Mouse (Mus musculus): ENCODE results near the gene Thap3. TPM values are rescaled to one million over a fixed set of nuclear protein-coding genes. Genes with fewer than 3 reads are reported as not detected.
A peak's percentile ranks its signal among the peaks of the same experiment; 100 is the strongest.

The Thap3 gene
- polyA plus RNA-seq, 1 experiment: 46.4 TPM

DNA sequence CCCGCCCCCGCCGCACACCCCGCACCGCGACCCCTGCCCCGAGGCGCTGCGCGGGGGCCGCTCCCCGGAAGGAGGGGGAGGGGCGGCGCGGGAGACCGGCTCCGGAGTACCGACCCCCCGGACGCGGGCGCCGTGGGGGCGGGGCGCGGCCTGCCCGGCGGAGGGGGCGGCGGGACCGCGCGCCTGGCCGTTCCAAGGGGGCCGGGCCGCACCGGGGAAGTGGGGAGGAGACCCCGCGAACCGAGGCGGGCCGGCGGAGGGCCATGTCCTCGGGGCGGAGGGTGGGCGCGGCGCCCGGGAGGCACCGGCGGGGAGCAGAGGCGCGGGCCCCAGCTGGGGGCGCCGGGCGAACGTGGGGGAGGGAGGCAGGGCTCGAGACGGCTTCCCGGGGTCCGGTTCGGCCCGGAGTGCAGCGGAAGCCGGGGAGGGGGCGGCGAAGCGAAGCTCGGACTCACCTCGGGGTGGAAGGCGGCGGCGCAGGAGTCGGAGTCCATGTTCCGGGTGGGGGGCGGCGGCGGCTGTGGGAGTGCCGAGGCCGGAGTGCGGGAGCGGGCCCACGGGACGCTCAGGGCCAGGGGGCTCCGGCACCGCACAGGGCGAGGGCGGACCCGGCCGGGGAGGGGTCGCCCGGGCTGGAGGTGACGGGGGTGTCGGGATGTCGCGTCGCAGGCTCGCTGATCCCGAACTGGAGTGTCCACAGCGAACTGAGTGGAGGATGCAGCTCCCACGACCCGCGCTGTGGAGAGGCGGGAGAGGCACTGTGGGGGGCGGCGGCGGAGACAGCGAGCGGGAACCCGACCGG, 6.8 kb upstream of the Thap3 start:
- Histone ChIP-seq H3K4me3 (peak overlapping the region; percentile 50), H3K27me3 (ENCODE audit: control insufficient read depth, insufficient read depth, insufficient read length) (no peaks in the 10 kb centered on the region), H3ac (ENCODE audit: control insufficient read depth, insufficient read length) (peak overlapping the region; percentile 99), H3K79me2 (ENCODE audit: control insufficient read depth, insufficient read depth) (peaks cover 27% of the 10 kb centered on the region), H3K36me3 (ENCODE audit: control insufficient read depth, insufficient read depth) (peaks cover 5% of the 10 kb centered on the region), H3K4me2 (ENCODE audit: low read depth) (no peak overlapping the region)
- TF ChIP-seq MYOD1 (IDR thresholded peaks at IDR 0.05; ENCODE audit: control insufficient read depth in 1 of 3, insufficient read length in 2 of 3, low read depth in 2 of 3) (peak in 1 of 3 experiments; percentile 19), TCF12 (IDR thresholded peaks at IDR 0.05; ENCODE audit: insufficient read depth, poor library complexity, severe bottlenecking) (no peak), TCF3 (IDR thresholded peaks at IDR 0.05; ENCODE audit: insufficient read length, low read depth) (peak; percentile 16), CEBPB (IDR thresholded peaks at IDR 0.05; ENCODE audit: insufficient read depth, poor library complexity, severe bottlenecking) (no peak), POLR2A (IDR thresholded peaks at IDR 0.05; ENCODE audit: insufficient read length, low read depth) (peak; percentile 75), E2F4 (IDR thresholded peaks at IDR 0.05; ENCODE audit: insufficient read depth) (no peak), POLR2AphosphoS2 (IDR thresholded peaks at IDR 0.05; ENCODE audit: insufficient read length, low read depth) (peak; percentile 52), SRF (IDR thresholded peaks at IDR 0.05; ENCODE audit: control insufficient read depth, insufficient read length, low read depth) (no peak), MAX (IDR thresholded peaks at IDR 0.05; ENCODE audit: low read depth) (no peak), REST (IDR thresholded peaks at IDR 0.05; ENCODE audit: insufficient read depth, insufficient read length) (no peak), MYOG (IDR thresholded peaks at IDR 0.05; ENCODE audit: control insufficient read depth in 1 of 3, insufficient read depth in 1 of 3, insufficient read length in 2 of 3, low read depth in 2 of 3) (peak in 1 of 3 experiments; percentile 27), USF1 (IDR thresholded peaks at IDR 0.05; ENCODE audit: low read depth) (no peak)

DNA sequence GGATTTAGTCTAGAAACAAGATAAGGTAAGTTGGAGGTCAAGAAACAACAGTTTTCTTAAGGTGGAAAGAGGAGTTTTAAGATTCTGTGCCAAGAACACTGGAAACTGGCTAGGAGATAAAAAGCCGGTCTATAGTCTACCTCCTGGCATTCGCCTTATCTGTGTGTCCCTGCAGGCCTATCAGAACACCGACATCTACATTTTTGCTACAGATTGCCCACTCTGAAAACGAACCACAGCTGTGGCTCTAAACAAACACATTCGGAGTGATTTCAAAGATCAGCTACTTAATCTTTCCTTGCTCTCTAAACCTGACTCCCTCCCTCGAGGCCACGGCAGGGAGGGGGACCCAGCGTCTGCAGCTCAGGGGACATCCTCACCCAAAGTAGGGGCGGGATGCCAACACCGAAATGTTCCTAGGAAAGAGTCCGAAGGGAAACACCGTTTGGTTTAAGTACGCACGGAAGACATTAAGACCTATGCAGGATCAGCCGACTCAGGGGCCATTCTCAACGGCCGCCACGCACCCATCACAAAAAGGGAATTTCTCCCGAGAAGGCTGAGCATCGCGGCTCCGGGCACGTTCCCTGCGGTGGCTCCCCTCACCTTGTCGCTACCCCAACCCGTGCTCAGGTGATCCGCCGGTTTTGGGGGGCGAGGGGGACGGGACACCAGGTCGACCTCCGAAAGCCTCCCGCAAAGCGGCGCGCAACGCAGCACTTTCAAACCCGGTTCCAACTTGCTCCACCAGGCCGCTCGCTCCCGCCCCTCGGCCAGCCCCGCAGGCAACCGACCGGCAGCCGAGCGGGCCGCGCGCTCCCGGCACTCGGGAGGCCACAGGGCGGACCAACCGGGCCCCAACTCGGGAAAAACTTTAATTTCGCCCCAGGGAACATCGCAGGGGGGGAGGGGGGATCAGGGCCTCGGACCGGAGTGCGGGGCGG, 5.7 kb upstream of the Thap3 start:
- TF ChIP-seq TCF12 (IDR thresholded peaks at IDR 0.05; ENCODE audit: insufficient read depth, poor library complexity, severe bottlenecking) (no peak), E2F4 (IDR thresholded peaks at IDR 0.05; ENCODE audit: insufficient read depth) (no peak), CEBPB (IDR thresholded peaks at IDR 0.05; ENCODE audit: insufficient read depth, poor library complexity, severe bottlenecking) (no peak), POLR2A (IDR thresholded peaks at IDR 0.05; ENCODE audit: insufficient read length, low read depth) (no peak), REST (IDR thresholded peaks at IDR 0.05; ENCODE audit: insufficient read depth, insufficient read length) (no peak), MYOD1 (IDR thresholded peaks at IDR 0.05; ENCODE audit: control insufficient read depth in 1 of 3, insufficient read length in 2 of 3, low read depth in 2 of 3) (no peak), SRF (IDR thresholded peaks at IDR 0.05; ENCODE audit: control insufficient read depth, insufficient read length, low read depth) (no peak), TCF3 (IDR thresholded peaks at IDR 0.05; ENCODE audit: insufficient read length, low read depth) (no peak), MAX (IDR thresholded peaks at IDR 0.05; ENCODE audit: low read depth) (no peak), MYOG (IDR thresholded peaks at IDR 0.05; ENCODE audit: control insufficient read depth in 1 of 3, insufficient read depth in 1 of 3, insufficient read length in 2 of 3, low read depth in 2 of 3) (no peak), POLR2AphosphoS2 (IDR thresholded peaks at IDR 0.05; ENCODE audit: insufficient read length, low read depth) (no peak), USF1 (IDR thresholded peaks at IDR 0.05; ENCODE audit: low read depth) (no peak)
- H3K4me2 ChIP-seq (ENCODE audit: low read depth): peak overlapping the region; percentile 78

DNA sequence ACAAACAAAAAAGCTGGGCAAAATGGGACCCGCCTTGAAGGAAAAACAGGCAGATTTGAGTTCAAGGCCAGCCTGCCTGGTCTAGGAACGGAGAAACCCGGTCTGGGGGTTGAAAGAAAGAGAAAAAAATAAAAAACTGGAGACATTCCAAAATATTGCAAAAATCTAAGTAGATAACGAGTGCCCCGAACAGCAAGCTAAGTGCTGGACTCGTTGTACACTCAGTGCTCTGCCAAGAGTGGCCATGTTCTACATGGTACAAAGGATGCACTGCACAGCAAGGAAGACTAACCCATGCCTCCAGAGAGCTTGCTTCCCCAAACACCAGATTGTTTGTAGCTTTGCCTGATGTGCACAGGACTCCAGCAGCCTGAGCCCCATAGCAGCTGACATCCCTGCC, 4.2 kb upstream of the Thap3 start:
- H3K36me3 ChIP-seq (ENCODE audit: control insufficient read depth, insufficient read depth): peaks cover 5% of the 10 kb centered on the region
- no peak overlapping the region for H3K4me3 ChIP-seq
- no peak for TF ChIP-seq USF1 (IDR thresholded peaks at IDR 0.05; ENCODE audit: low read depth)
- no peak for TF ChIP-seq E2F4 (IDR thresholded peaks at IDR 0.05; ENCODE audit: insufficient read depth)
- TF ChIP-seq REST (IDR thresholded peaks at IDR 0.05; ENCODE audit: insufficient read depth, insufficient read length): no peak
- TF ChIP-seq POLR2AphosphoS2 (IDR thresholded peaks at IDR 0.05; ENCODE audit: insufficient read length, low read depth): no peak
- no peak for TF ChIP-seq TCF12 (IDR thresholded peaks at IDR 0.05; ENCODE audit: insufficient read depth, poor library complexity, severe bottlenecking)
- TF ChIP-seq CEBPB (IDR thresholded peaks at IDR 0.05; ENCODE audit: insufficient read depth, poor library complexity, severe bottlenecking): no peak
- H3K27me3 ChIP-seq (ENCODE audit: control insufficient read depth, insufficient read depth, insufficient read length): no peaks in the 10 kb centered on the region
- no peak overlapping the region for H3ac ChIP-seq (ENCODE audit: control insufficient read depth, insufficient read length)
- H3K79me2 ChIP-seq (ENCODE audit: control insufficient read depth, insufficient read depth): peaks cover 32% of the 10 kb centered on the region
- H3K4me2 ChIP-seq (ENCODE audit: low read depth): no peak overlapping the region

More for the DNA sequence above, 5.7 kb upstream of the Thap3 start:
- Histone ChIP-seq H3ac (ENCODE audit: control insufficient read depth, insufficient read length) (peak overlapping the region; percentile 99), H3K79me2 (ENCODE audit: control insufficient read depth, insufficient read depth) (peaks cover 27% of the 10 kb centered on the region), H3K27me3 (ENCODE audit: control insufficient read depth, insufficient read depth, insufficient read length) (no peaks in the 10 kb centered on the region), H3K36me3 (ENCODE audit: control insufficient read depth, insufficient read depth) (peaks cover 5% of the 10 kb centered on the region), H3K4me3 (peak overlapping the region; percentile 50)

- H3K4me3 ChIP-seq: no peak overlapping the region
- no peak overlapping the region for H3ac ChIP-seq (ENCODE audit: control insufficient read depth, insufficient read length)
- peaks cover 5% of the 10 kb centered on the region for H3K36me3 ChIP-seq (ENCODE audit: control insufficient read depth, insufficient read depth)
- H3K79me2 ChIP-seq (ENCODE audit: control insufficient read depth, insufficient read depth): peaks cover 32% of the 10 kb centered on the region
- no peaks in the 10 kb centered on the region for H3K27me3 ChIP-seq (ENCODE audit: control insufficient read depth, insufficient read depth, insufficient read length)
- H3K4me2 ChIP-seq (ENCODE audit: low read depth): no peak overlapping the region
- no peak for TF ChIP-seq POLR2AphosphoS2 (IDR thresholded peaks at IDR 0.05; ENCODE audit: insufficient read length, low read depth)
- no peak for TF ChIP-seq TCF12 (IDR thresholded peaks at IDR 0.05; ENCODE audit: insufficient read depth, poor library complexity, severe bottlenecking)
- no peak for TF ChIP-seq MAX (IDR thresholded peaks at IDR 0.05; ENCODE audit: low read depth)
- no peak for TF ChIP-seq TCF3 (IDR thresholded peaks at IDR 0.05; ENCODE audit: insufficient read length, low read depth)
- no peak for TF ChIP-seq SRF (IDR thresholded peaks at IDR 0.05; ENCODE audit: control insufficient read depth, insufficient read length, low read depth)
- TF ChIP-seq MYOG (IDR thresholded peaks at IDR 0.05; ENCODE audit: control insufficient read depth in 1 of 3, insufficient read depth in 1 of 3, insufficient read length in 2 of 3, low read depth in 2 of 3): no peak
- TF ChIP-seq POLR2A (IDR thresholded peaks at IDR 0.05; ENCODE audit: insufficient read length, low read depth): no peak
- no peak for TF ChIP-seq REST (IDR thresholded peaks at IDR 0.05; ENCODE audit: insufficient read depth, insufficient read length)
- no peak for TF ChIP-seq CEBPB (IDR thresholded peaks at IDR 0.05; ENCODE audit: insufficient read depth, poor library complexity, severe bottlenecking)
- TF ChIP-seq USF1 (IDR thresholded peaks at IDR 0.05; ENCODE audit: low read depth): no peak
Measured at GRCm38 (mm10) chr4:151992091-151992490, 3.3 kb upstream of the Thap3 start.

Measured in myocyte (in vitro differentiated cells).